ENCODE assay signal across 8 mouse cellular contexts in genomic region chr16:33684703-33685701, GRCm38 (mm10). TPM values are rescaled to one million over a fixed set of nuclear protein-coding genes. Genes with fewer than 3 reads are reported as not detected.
DNase-seq lines count a peak whose midpoint lies in the region; ATAC-seq and TF ChIP-seq lines count a peak whose summit lies in the region.

No protein-coding gene starts in this region.

- WGBS in cerebellum, adult 2 months = 2% methylated on average over 46 of the region's 46 CpGs
- under 1% methylated on average over 25 of the region's 46 CpGs for WGBS in hindbrain, postnatal 0 days

- peak overlapping the region; percentile 96 for H3K4me2 ChIP-seq in hindbrain, postnatal 0 days (ENCODE audit: low read depth, low read length)

- DNase-seq in cerebellum, adult 2 months = peak; percentile 47 to 63
- no peak for DNase-seq in cerebellum, adult 11 months
- DNase-seq in MEL-GATA-1-ER (ENCODE audit: extremely low read depth, low read depth) = peak; percentile 45
- DNase-seq in hindbrain, postnatal 0 days (ENCODE audit: low spot score) = no peak
- peak; percentile 25 to 26 for DNase-seq in thymus, postnatal 10 days (ENCODE audit: low spot score in 2 of 2)
- DNase-seq in right cerebral cortex, adult 18-20 months = no peak

- H3K36me3 ChIP-seq in hindbrain, postnatal 0 days (ENCODE audit: insufficient read depth, low read length) = no peaks in the 10 kb centered on the region
- no peaks in the 10 kb centered on the region for H3K36me3 ChIP-seq in megakaryocyte, embryonic 14.5 days (replicated peaks; ENCODE audit: low read length)

- ATAC-seq in hindbrain, postnatal 0 days = peak; percentile 52

- TF ChIP-seq CTCF in cerebellum, adult 2 months (IDR thresholded peaks at IDR 0.05; ENCODE audit: borderline replicate concordance, insufficient read depth, low read depth, low read length) = no peak
- TF ChIP-seq CTCF in embryonic fibroblast, embryonic 13.5 days (IDR thresholded peaks at IDR 0.05; ENCODE audit: borderline replicate concordance, insufficient read depth, low read length) = no peak
- TF ChIP-seq CTCF in hindbrain, postnatal 0 days (IDR thresholded peaks at IDR 0.05; ENCODE audit: low read depth) = no peak

- H3K9me3 ChIP-seq in hindbrain, postnatal 0 days (ENCODE audit: low read length) = no peaks in the 10 kb centered on the region
- peaks cover 5% of the 10 kb centered on the region for H3K9me3 ChIP-seq in megakaryocyte, embryonic 14.5 days

- peak overlapping the region; percentile 63 for H3K4me3 ChIP-seq in cerebellum, adult 2 months (replicated peaks; ENCODE audit: insufficient read depth, low read depth, low read length)
- peak overlapping the region; percentile 88 for H3K4me3 ChIP-seq in embryonic fibroblast, embryonic 13.5 days (ENCODE audit: insufficient read depth, low read length)
- peak overlapping the region; percentile 84 for H3K4me3 ChIP-seq in hindbrain, postnatal 0 days (ENCODE audit: low read length)
- H3K4me3 ChIP-seq in megakaryocyte, embryonic 14.5 days (replicated peaks) = peak overlapping the region; percentile 92

- H3K4me1 ChIP-seq in cerebellum, adult 2 months (ENCODE audit: control insufficient read depth, insufficient read depth, low read length) = peaks cover 19% of the 10 kb centered on the region; the same call in 1 of the 2 replicates
- 0 out of 2 replicates have a peak, but pooled peaks cover 5% of the 10 kb centered on the region for H3K4me1 ChIP-seq in embryonic fibroblast, embryonic 13.5 days (ENCODE audit: control insufficient read depth, insufficient read depth, low read length)
- peaks cover 4% of the 10 kb centered on the region; the same call in 1 of the 2 replicates for H3K4me1 ChIP-seq in hindbrain, postnatal 0 days (ENCODE audit: insufficient read depth, low read length)
- peaks cover 50% of the 10 kb centered on the region for H3K4me1 ChIP-seq in megakaryocyte, embryonic 14.5 days

- H3K9ac ChIP-seq in hindbrain, postnatal 0 days (replicated peaks; ENCODE audit: low read length) = peak overlapping the region; percentile 88

- peak overlapping the region; percentile 77 for H3K27ac ChIP-seq in cerebellum, adult 2 months (ENCODE audit: insufficient read depth, low read length)
- H3K27ac ChIP-seq in embryonic fibroblast, embryonic 13.5 days (ENCODE audit: insufficient read depth, low read length) = peak overlapping the region; percentile 40; the same call in 1 of the 2 replicates
- peak overlapping the region; percentile 84 for H3K27ac ChIP-seq in hindbrain, postnatal 0 days

- no peak for TF ChIP-seq POLR2A in cerebellum, adult 2 months (IDR thresholded peaks at IDR 0.05; ENCODE audit: borderline replicate concordance, insufficient read depth, low read length)
- peak; percentile 27; the same call in 1 of the 2 replicates for TF ChIP-seq POLR2A in embryonic fibroblast, embryonic 13.5 days (IDR thresholded peaks at IDR 0.05; ENCODE audit: low read depth, low read length)

- no peaks in the 10 kb centered on the region for H3K27me3 ChIP-seq in cerebellum, adult 2 months (ENCODE audit: control insufficient read depth, insufficient read depth, low read length)
- no peaks in the 10 kb centered on the region for H3K27me3 ChIP-seq in hindbrain, postnatal 0 days (ENCODE audit: insufficient read depth, low read length)
- peaks cover 62% of the 10 kb centered on the region for H3K27me3 ChIP-seq in megakaryocyte, embryonic 14.5 days (replicated peaks)

RNA-seq across cellular contexts. Expression of gene Heg1, which starts 0.8 kb away (rescaled TPM):
- 21.9 and 24.4 TPM in 2 replicates for polyA plus RNA-seq in cerebellum, adult 2 months (2012; rRNA removed)
- polyA plus RNA-seq in embryonic fibroblast, embryonic 13.5 days (2011; ENCODE audit: insufficient read length, low read depth, missing spikeins) = 32.2 and 33.7 TPM in 2 replicates
- 22.8 and 30.4 TPM in 2 replicates for total RNA-seq in hindbrain, postnatal 0 days (2014; rRNA removed)
- polyA plus RNA-seq in hindbrain, postnatal 0 days (2015; fragmentation: Nextera tagmentation; extraction: Ambion mirVana) = 7.2 and 8.1 TPM in 2 replicates
- polyA plus RNA-seq in megakaryocyte, embryonic 14.5 days (2012; ENCODE audit: insufficient read depth, low replicate concordance) = 0.86 TPM in 1 of 2 replicates, not detected in the other

Comparison
In these comparisons a context has a peak if more than half of its experiments do, and no peak if none do; other contexts are left out.
1. DNase-seq: peak in cerebellum, adult 2 months (2 of 2), MEL-GATA-1-ER (single experiment) and thymus, postnatal 10 days (2 of 2); none in cerebellum, adult 11 months (single experiment), hindbrain, postnatal 0 days (single experiment) and right cerebral cortex, adult 18-20 months (single experiment).
2. Peak in every context shown above with its lines, with median percentiles within 50 percentile points of each other: H3K27ac ChIP-seq and H3K4me3 ChIP-seq.